Mouse (Mus musculus) heart, adult 2 months (tissue): ENCODE measurements around the gene Fam3b. TPM values are rescaled to one million over a fixed set of nuclear protein-coding genes. Genes with fewer than 3 reads are reported as not detected.

ENCODE experiments used
- DNase-seq, 2 experiments: peaks; one replicate each; pipeline ENCODE4 v3.0.0; 2021
- H3K27ac ChIP-seq: fragments of 200-600 bp; 2 replicates; pipeline ENCODE4 v1.8.1; 2022
- H3K27me3 ChIP-seq: fragments of 200-500 bp; 2 replicates; pipeline ENCODE4 v1.6.1; 2012; ENCODE audit warnings: mild to moderate bottlenecking, low read length, inconsistent platforms, mixed read lengths; ENCODE audit not compliant: control insufficient read depth, insufficient read depth
- H3K36me3 ChIP-seq: fragments of 200-500 bp; 2 replicates; pipeline ENCODE4 v1.6.1; 2012; ENCODE audit warnings: low read length, inconsistent platforms; ENCODE audit not compliant: control insufficient read depth, insufficient read depth
- H3K4me1 ChIP-seq: fragments of 200-500 bp; 2 replicates; pipeline ENCODE4 v1.6.1; 2011; ENCODE audit warnings: low read length; ENCODE audit not compliant: control insufficient read depth, insufficient read depth
- H3K4me3 ChIP-seq: fragments of 200-600 bp; 2 replicates; pipeline ENCODE4 v1.8.1; 2022
- H3K79me2 ChIP-seq: fragments of 200-500 bp; replicated peaks from 2 replicates; pipeline ENCODE4 v1.6.1; 2012; ENCODE audit warnings: mild to moderate bottlenecking, inconsistent platforms, low read length, moderate library complexity, mixed read lengths; ENCODE audit not compliant: control insufficient read depth, insufficient read depth
- H3K9ac ChIP-seq: fragments of 200-500 bp; 2 replicates; pipeline ENCODE4 v1.6.1; 2012; ENCODE audit warnings: low read depth, mild to moderate bottlenecking, control low read depth, inconsistent platforms, low read length, mixed read lengths
- CTCF ChIP-seq: fragments of 200-600 bp; IDR thresholded peaks from 2 replicates; pipeline ENCODE4 v1.8.1; 2022; ENCODE audit warnings: antibody characterized with exemption, mild to moderate bottlenecking, moderate library complexity
- EP300 ChIP-seq: fragments of 200-500 bp; IDR thresholded peaks from 2 replicates; pipeline ENCODE4 v1.6.1; 2011; ENCODE audit warnings: low read depth, low read length, control low read depth; ENCODE audit not compliant: insufficient read depth
- POLR2A ChIP-seq: fragments of 200-500 bp; IDR thresholded peaks from 2 replicates; pipeline ENCODE4 v1.6.1; 2011; ENCODE audit warnings: mild to moderate bottlenecking, low read depth, low read length, control low read depth; ENCODE audit not compliant: insufficient read depth
- WGBS: fragments of 180-500 bp; shearing (Covaris S2); methylation state at CpG from one replicate; pipeline ENCODE4 v1.1.7; 2018; 5-methylcytosine and 5-hydroxymethylcytosine counted together
- intact Hi-C: fragments of 180-260 bp; cut with DNase I; formaldehyde crosslinking; loops from one replicate; pipeline ENCODE4 v1.15.1; 2025
- polyA plus RNA-seq: library from polyadenylated mRNA; depleted of rRNA; stranded (reverse); fragments of >200 nt; gene quantifications from 2 replicates; pipeline ENCODE4 v1.2.3, GENCODE M21; 2012
- total RNA-seq, 2 experiments: library from RNA; stranded (reverse); gene quantifications; 2 replicates each; pipeline ENCODE4 v1.2.3; 2021

Fam3b gene
- total and polyA plus RNA-seq, 3 experiments = not detected

- Histone ChIP-seq H3K36me3 (peaks cover 5% of the 10 kb centered on the region), H3K79me2 (no peaks in the 10 kb centered on the region; the same call in 1 of the 2 replicates), H3K27ac (peak overlapping the region; percentile 96), H3K27me3 (no peaks in the 10 kb centered on the region), H3K4me3 (peak overlapping the region; percentile 58), H3K4me1 (peaks cover 24% of the 10 kb centered on the region), H3K9ac (peak overlapping the region; percentile 67)
- no peak for TF ChIP-seq EP300
- no peak for TF ChIP-seq CTCF
- no peak for TF ChIP-seq POLR2A
- WGBS = 3% methylated on average over 1 of the region's 1 CpGs
- DNase-seq = no peak
- intact Hi-C loops = loop anchor here (5.0 kb wide), 1 partner anchor 72 kb away; the partner anchor contains the start of gene Mx1
Measured at GRCm38 (mm10) chr16:97534448-97534847, 19.8 kb upstream of the Fam3b start.

GRCm38 (mm10) chr16:97533751-97534150 lies 19.1 kb upstream of the Fam3b start:
- intact Hi-C loops = loop anchor here (5.0 kb wide), 1 partner anchor 71 kb away; the partner anchor contains the start of gene Mx1

GRCm38 (mm10) chr16:97533126-97533525 lies 18.5 kb upstream of the Fam3b start:
- peaks cover 20% of the 10 kb centered on the region for H3K4me1 ChIP-seq
- DNase-seq = no peak
- no peak overlapping the region for H3K4me3 ChIP-seq
- TF ChIP-seq POLR2A = no peak
- TF ChIP-seq EP300 = no peak
- no peak for TF ChIP-seq CTCF
- WGBS = 76% methylated on average over 1 of the region's 1 CpGs
- H3K36me3 ChIP-seq = no peaks in the 10 kb centered on the region
- H3K9ac ChIP-seq = no peak overlapping the region
- H3K27me3 ChIP-seq = no peaks in the 10 kb centered on the region
- intact Hi-C loops = loop anchor here (5.0 kb wide), 1 partner anchor 71 kb away; the partner anchor contains the start of gene Mx1
- no peaks in the 10 kb centered on the region for H3K79me2 ChIP-seq
- no peak overlapping the region for H3K27ac ChIP-seq

More at GRCm38 (mm10) chr16:97533751-97534150, 19.1 kb upstream of the Fam3b start:
- no peak for TF ChIP-seq EP300
- TF ChIP-seq POLR2A = no peak
- no peak for TF ChIP-seq CTCF
- H3K27me3 ChIP-seq = no peaks in the 10 kb centered on the region
- no peak for DNase-seq
- H3K9ac ChIP-seq = no peak overlapping the region
- WGBS = 86% methylated on average over 5 of the region's 5 CpGs
- H3K4me3 ChIP-seq = no peak overlapping the region
- H3K79me2 ChIP-seq = no peaks in the 10 kb centered on the region; the same call in 1 of the 2 replicates
- peaks cover 22% of the 10 kb centered on the region for H3K4me1 ChIP-seq
- H3K36me3 ChIP-seq = peaks cover 5% of the 10 kb centered on the region; the same call in 1 of the 2 replicates
- no peak overlapping the region; the same call in 1 of the 2 replicates for H3K27ac ChIP-seq

- no peaks in the 10 kb centered on the region for H3K79me2 ChIP-seq
- intact Hi-C loops = no loop called here
- no peak overlapping the region for H3K27ac ChIP-seq
- H3K9ac ChIP-seq = no peak overlapping the region
- H3K27me3 ChIP-seq = no peaks in the 10 kb centered on the region
- H3K36me3 ChIP-seq = no peaks in the 10 kb centered on the region
- no peak overlapping the region for H3K4me3 ChIP-seq
- DNase-seq = no peak
- WGBS = 79% methylated on average over 2 of the region's 2 CpGs
- peaks cover 2% of the 10 kb centered on the region for H3K4me1 ChIP-seq
- TF ChIP-seq CTCF = no peak
- TF ChIP-seq POLR2A = no peak
- no peak for TF ChIP-seq EP300
Measured at GRCm38 (mm10) chr16:97529241-97529640, 14.6 kb upstream of the Fam3b start.

GRCm38 (mm10) chr16:97523024-97523423 lies 8.4 kb upstream of the Fam3b start:
- H3K27ac ChIP-seq = no peak overlapping the region
- H3K4me1 ChIP-seq = 0 out of 2 replicates have a peak, but pooled peaks cover 1% of the 10 kb centered on the region
- H3K79me2 ChIP-seq = no peaks in the 10 kb centered on the region
- H3K27me3 ChIP-seq = no peaks in the 10 kb centered on the region
- intact Hi-C loops = loop anchor here (1.0 to 5.0 kb wide), 2 partner anchors 70 to 254 kb away; no protein-coding TSS in a partner anchor
- H3K9ac ChIP-seq = no peak overlapping the region
- H3K36me3 ChIP-seq = no peaks in the 10 kb centered on the region
- TF ChIP-seq POLR2A (no peak), EP300 (no peak), CTCF (peak; percentile 80)
- DNase-seq = peak; percentile 34 to 52
- WGBS = 10% methylated on average over 1 of the region's 1 CpGs
- no peak overlapping the region for H3K4me3 ChIP-seq

GRCm38 (mm10) chr16:97521983-97522382 lies 7.4 kb upstream of the Fam3b start:
- no peak overlapping the region for H3K4me3 ChIP-seq
- TF ChIP-seq POLR2A (no peak), EP300 (no peak), CTCF (no peak)
- no peak overlapping the region for H3K9ac ChIP-seq
- no peaks in the 10 kb centered on the region for H3K27me3 ChIP-seq
- DNase-seq = no peak
- intact Hi-C loops = loop anchor here (5.0 kb wide), 1 partner anchor 255 kb away; no protein-coding TSS in a partner anchor
- no peaks in the 10 kb centered on the region for H3K79me2 ChIP-seq
- 0 out of 2 replicates have a peak, but pooled peaks cover 1% of the 10 kb centered on the region for H3K4me1 ChIP-seq
- H3K36me3 ChIP-seq = no peaks in the 10 kb centered on the region
- H3K27ac ChIP-seq = no peak overlapping the region
- WGBS = 74% methylated on average over 6 of the region's 6 CpGs
